Mouse (Mus musculus) heart, adult 2 months (tissue): ENCODE data around the gene Plscr2.

Experiments
- CTCF ChIP-seq: fragments of 200-600 bp; IDR thresholded peaks from 2 replicates; pipeline ENCODE4 v1.8.1; 2022; ENCODE audit warnings: antibody characterized with exemption, mild to moderate bottlenecking, moderate library complexity
- EP300 ChIP-seq: fragments of 200-500 bp; IDR thresholded peaks from 2 replicates; pipeline ENCODE4 v1.6.1; 2011; ENCODE audit warnings: low read depth, low read length, control low read depth; ENCODE audit not compliant: insufficient read depth
- POLR2A ChIP-seq: fragments of 200-500 bp; IDR thresholded peaks from 2 replicates; pipeline ENCODE4 v1.6.1; 2011; ENCODE audit warnings: mild to moderate bottlenecking, low read depth, low read length, control low read depth; ENCODE audit not compliant: insufficient read depth

DNA sequence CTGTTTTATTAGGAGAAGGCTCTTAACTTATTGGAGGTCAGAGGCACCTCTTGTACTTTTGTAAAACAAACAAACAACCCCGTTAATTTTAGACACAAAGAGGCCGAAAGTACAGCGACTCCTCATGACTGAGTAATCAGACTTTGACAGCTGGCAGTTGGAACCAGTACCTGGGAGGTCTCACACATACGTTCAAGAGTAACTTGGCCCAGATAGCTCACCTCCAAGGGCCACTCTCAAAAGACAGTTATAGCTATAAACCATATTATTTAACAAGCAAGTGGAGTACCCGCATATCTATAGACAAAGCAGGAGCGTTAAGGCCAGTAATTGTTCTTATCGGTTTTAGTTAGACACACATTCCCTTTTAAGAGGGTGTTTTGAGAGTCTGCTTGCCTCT is 958 bp downstream of the Plscr2 start:
- TF ChIP-seq CTCF (no peak), POLR2A (no peak), EP300 (no peak)
